12 mouse cellular contexts compared by ENCODE assay signal in genomic region chr2:30897291-30897690, GRCm38 (mm10). TPM values are rescaled to one million over a fixed set of nuclear protein-coding genes. Genes with fewer than 3 reads are reported as not detected.
DNase-seq lines count a peak whose midpoint lies in the region; ATAC-seq and TF ChIP-seq lines count a peak whose summit lies in the region.
"Had no signal": no experiment of that assay in that cellular context is flagged by ENCODE, and none has a peak within 500 bp of the region (broad histone marks: within the 10 kb centered on the region; RNA-seq: fewer than 3 reads in every experiment).

No protein-coding gene starts in this region.

- H3K36me3 ChIP-seq in heart, embryonic 13.5 days, result no peaks in the 10 kb centered on the region
- no peaks in the 10 kb centered on the region for H3K36me3 ChIP-seq in midbrain, embryonic 10.5 days
- no peaks in the 10 kb centered on the region for H3K36me3 ChIP-seq in midbrain, embryonic 15.5 days (replicated peaks)
- no peaks in the 10 kb centered on the region for H3K36me3 ChIP-seq in stomach, postnatal 0 days (ENCODE audit: control insufficient read depth, insufficient read depth, low read length)
- H3K36me3 ChIP-seq: forebrain, embryonic 12.5 days had no signal

- no peaks in the 10 kb centered on the region for H3K9me3 ChIP-seq in heart, embryonic 13.5 days
- H3K9me3 ChIP-seq in midbrain, embryonic 10.5 days (replicated peaks), result no peaks in the 10 kb centered on the region
- no peaks in the 10 kb centered on the region for H3K9me3 ChIP-seq in midbrain, embryonic 15.5 days
- no peaks in the 10 kb centered on the region for H3K9me3 ChIP-seq in stomach, postnatal 0 days (ENCODE audit: control insufficient read depth, low read length)
- H3K9me3 ChIP-seq: forebrain, embryonic 12.5 days had no signal

- 29% methylated on average over 6 of the region's 6 CpGs for WGBS in heart, embryonic 13.5 days
- WGBS in midbrain, embryonic 10.5 days, result 51% methylated on average over 6 of the region's 6 CpGs
- WGBS in midbrain, embryonic 15.5 days, result 49% methylated on average over 6 of the region's 6 CpGs
- 32% methylated on average over 6 of the region's 6 CpGs for WGBS in stomach, postnatal 0 days

- ATAC-seq in heart, embryonic 13.5 days (ENCODE audit: extremely low read depth, insufficient number of reproducible peaks, low FRiP score, low TSS enrichment), result no peak; the same call in 1 of the 2 replicates
- ATAC-seq in midbrain, embryonic 15.5 days (replicated peaks), result no peak
- peak; percentile 33 for ATAC-seq in granulocyte monocyte progenitor cell, adult 5-6 weeks (replicated peaks; ENCODE audit: poor library complexity, severe bottlenecking)
- ATAC-seq in stomach, postnatal 0 days (ENCODE audit: low FRiP score, low TSS enrichment), result peak; percentile 22; the same call in 1 of the 2 replicates

- 0 out of 2 replicates have a peak overlapping the region, but pooled peaks have one; percentile 8 for H3K27ac ChIP-seq in heart, embryonic 13.5 days (replicated peaks)
- 0 out of 2 replicates have a peak overlapping the region, but pooled peaks have one; percentile 9 for H3K27ac ChIP-seq in midbrain, embryonic 10.5 days (replicated peaks)
- no peak overlapping the region for H3K27ac ChIP-seq in midbrain, embryonic 15.5 days
- H3K27ac ChIP-seq in stomach, postnatal 0 days (replicated peaks), result 0 out of 2 replicates have a peak overlapping the region, but pooled peaks have one; percentile 24
- H3K27ac ChIP-seq: forebrain, embryonic 12.5 days had no signal

- peaks cover 13% of the 10 kb centered on the region for H3K27me3 ChIP-seq in heart, embryonic 13.5 days (replicated peaks)
- H3K27me3 ChIP-seq in midbrain, embryonic 10.5 days (ENCODE audit: low read depth, poor library complexity, severe bottlenecking), result peaks cover 16% of the 10 kb centered on the region
- 0 out of 2 replicates have a peak, but pooled peaks cover 5% of the 10 kb centered on the region for H3K27me3 ChIP-seq in midbrain, embryonic 15.5 days (replicated peaks)
- H3K27me3 ChIP-seq in stomach, postnatal 0 days (ENCODE audit: control insufficient read depth, insufficient read depth, low read length), result no peaks in the 10 kb centered on the region

- TF ChIP-seq EP300 in stomach, postnatal 0 days (optimal IDR thresholded peaks at IDR 0.05), result no peak

- H3K4me2 ChIP-seq in heart, embryonic 13.5 days, result no peak overlapping the region
- no peak overlapping the region for H3K4me2 ChIP-seq in midbrain, embryonic 15.5 days
- no peak overlapping the region for H3K4me2 ChIP-seq in stomach, postnatal 0 days (replicated peaks; ENCODE audit: low read depth)
- H3K4me2 ChIP-seq: forebrain, embryonic 12.5 days had no signal

- DNase-seq in heart, adult 8-10 months (ENCODE audit: low spot score), result no peak
- no peak for DNase-seq in midbrain, embryonic 10.5 days (ENCODE audit: low spot score)
- no peak for DNase-seq in stomach, postnatal 0 days (ENCODE audit: low spot score)
- DNase-seq in cerebellum, adult 8-10 months, result no peak
- no peak for DNase-seq in spleen, postnatal 10 days (ENCODE audit: low spot score in 2 of 2)
- DNase-seq: adrenal gland, postnatal 36 days; cerebellum, postnatal 14 days; layer of hippocampus, adult 9-11 months had no signal

- no peak for TF ChIP-seq CTCF in stomach, postnatal 0 days (IDR thresholded peaks at IDR 0.05; ENCODE audit: low read depth)

- H3K4me3 ChIP-seq in heart, embryonic 13.5 days, result no peak overlapping the region
- H3K4me3 ChIP-seq in midbrain, embryonic 10.5 days, result no peak overlapping the region
- H3K4me3 ChIP-seq in midbrain, embryonic 15.5 days, result no peak overlapping the region
- no peak overlapping the region for H3K4me3 ChIP-seq in stomach, postnatal 0 days (ENCODE audit: low read depth, low read length)
- H3K4me3 ChIP-seq: forebrain, embryonic 12.5 days had no signal

- H3K9ac ChIP-seq in heart, embryonic 13.5 days, result no peak overlapping the region
- no peak overlapping the region for H3K9ac ChIP-seq in midbrain, embryonic 15.5 days
- H3K9ac ChIP-seq in stomach, postnatal 0 days (ENCODE audit: low read length), result no peak overlapping the region
- H3K9ac ChIP-seq: forebrain, embryonic 12.5 days had no signal

- peaks cover 23% of the 10 kb centered on the region for H3K4me1 ChIP-seq in heart, embryonic 13.5 days
- H3K4me1 ChIP-seq in midbrain, embryonic 10.5 days, result peaks cover 37% of the 10 kb centered on the region
- no peaks in the 10 kb centered on the region for H3K4me1 ChIP-seq in midbrain, embryonic 15.5 days
- peaks cover 4% of the 10 kb centered on the region for H3K4me1 ChIP-seq in stomach, postnatal 0 days (replicated peaks; ENCODE audit: control insufficient read depth, insufficient read depth)

RNA-seq across cellular contexts. Expression of gene Ptges, which starts 32.4 kb away (rescaled TPM):
- 2.3 and 5.0 TPM in 2 replicates for polyA plus RNA-seq in heart, embryonic 13.5 days (2015; fragmentation: Nextera tagmentation; extraction: Ambion mirVana)
- 1 to 10 TPM; 1.3 to 3.1 (median 1.9) TPM for total RNA-seq in heart, adult 8-10 months (2022)
- polyA plus RNA-seq in midbrain, embryonic 10.5 days (2016; fragmentation: Nextera tagmentation; extraction: Ambion mirVana), result 5.8 and 9.7 TPM in 2 replicates
- polyA plus RNA-seq in midbrain, embryonic 15.5 days (2015; fragmentation: Nextera tagmentation; extraction: Ambion mirVana), result 5.1 and 6.3 TPM in 2 replicates
- 0.30 TPM in 1 of 2 replicates, not detected in the other for total RNA-seq in granulocyte monocyte progenitor cell, adult 5-6 weeks (2014; fragmentation: Nextera tagmentation)
- 0.13 and 0.52 TPM in 2 replicates for total RNA-seq in granulocyte monocyte progenitor cell, adult 5-6 weeks (2017)
- polyA plus RNA-seq in stomach, postnatal 0 days (2015; fragmentation: Nextera tagmentation; extraction: Ambion mirVana), result 28.3 and 29.2 TPM in 2 replicates

RNA-seq across cellular contexts. Expression of gene Tor1b, which starts 55.5 kb away (rescaled TPM):
- 23.3 and 24.3 TPM in 2 replicates for polyA plus RNA-seq in heart, embryonic 13.5 days (2015; fragmentation: Nextera tagmentation; extraction: Ambion mirVana)
- total RNA-seq in heart, adult 8-10 months (2022), result 10 to 100 TPM; 27.8 to 28.4 (median 28.2) TPM
- polyA plus RNA-seq in midbrain, embryonic 10.5 days (2016; fragmentation: Nextera tagmentation; extraction: Ambion mirVana), result 21.9 and 22.4 TPM in 2 replicates
- polyA plus RNA-seq in midbrain, embryonic 15.5 days (2015; fragmentation: Nextera tagmentation; extraction: Ambion mirVana), result 19.9 and 20.8 TPM in 2 replicates
- 39.2 and 43.9 TPM in 2 replicates for total RNA-seq in granulocyte monocyte progenitor cell, adult 5-6 weeks (2014; fragmentation: Nextera tagmentation)
- 33.9 and 37.7 TPM in 2 replicates for total RNA-seq in granulocyte monocyte progenitor cell, adult 5-6 weeks (2017)
- 20.1 and 21.8 TPM in 2 replicates for polyA plus RNA-seq in stomach, postnatal 0 days (2015; fragmentation: Nextera tagmentation; extraction: Ambion mirVana)

Comparison
In these comparisons a context has a peak if more than half of its experiments do, and no peak if none do; other contexts are left out.
1. ATAC-seq: peak in granulocyte monocyte progenitor cell, adult 5-6 weeks (single experiment) and stomach, postnatal 0 days (single experiment); none in heart, embryonic 13.5 days (single experiment) and midbrain, embryonic 15.5 days (single experiment).